Mouse (Mus musculus): Measurements from ENCODE around the gene Dennd5a.

- TF ChIP-seq CTCF (IDR thresholded peaks at IDR 0.05; ENCODE audit: control insufficient read depth, insufficient read depth, insufficient replicate concordance, low read depth, low read length), result no peak
- TF ChIP-seq POLR2A (IDR thresholded peaks at IDR 0.05; ENCODE audit: control insufficient read depth, low read depth, low read length), result no peak
Measured at GRCm38 (mm10) chr7:109975966-109976715, 15.9 kb upstream of the Dennd5a start.
